Mouse (Mus musculus): ENCODE results near the gene Enpp4. TPM values are rescaled to one million over a fixed set of nuclear protein-coding genes. Genes with fewer than 3 reads are reported as not detected.

The Enpp4 gene
- 0.22 and 0.73 TPM in 2 replicates for polyA plus RNA-seq (2012; ENCODE audit: insufficient read depth, low replicate concordance)

- H3K4me3 ChIP-seq (replicated peaks): peak within 1 kb of the TSS; percentile 98
- H3K27me3 ChIP-seq (replicated peaks): no peaks in the 10 kb centered on the region
- H3K9me3 ChIP-seq: no peaks in the 10 kb centered on the region
- TF ChIP-seq FLI1 (IDR thresholded peaks at IDR 0.05; ENCODE audit: low read length): no peak
- no peak for TF ChIP-seq GATA1 (IDR thresholded peaks at IDR 0.05; ENCODE audit: borderline replicate concordance, low read length)
- peaks cover 19% of the 10 kb centered on the region for H3K36me3 ChIP-seq (replicated peaks; ENCODE audit: low read length)
- peaks cover 63% of the 10 kb centered on the region for H3K4me1 ChIP-seq
Measured at GRCm38 (mm10) chr17:44105287-44106138, at the start of gene Enpp4. TSS of gene Enpp4 (minus strand) at chr17:44105809.

GRCm38 (mm10) chr17:44155204-44155603, 49.6 kb upstream of the Enpp4 start:
- Histone ChIP-seq H3K9me3 (peaks cover 5% of the 10 kb centered on the region), H3K4me1 (peaks cover 5% of the 10 kb centered on the region; the same call in 1 of the 2 replicates), H3K27me3 (replicated peaks) (peaks cover 4% of the 10 kb centered on the region), H3K36me3 (replicated peaks; ENCODE audit: low read length) (no peaks in the 10 kb centered on the region), H3K4me3 (replicated peaks) (no peak overlapping the region)
- TF ChIP-seq GATA1 (IDR thresholded peaks at IDR 0.05; ENCODE audit: borderline replicate concordance, low read length) (no peak), FLI1 (IDR thresholded peaks at IDR 0.05; ENCODE audit: low read length) (no peak)

GRCm38 (mm10) chr17:44153871-44154270, 48.3 kb upstream of the Enpp4 start:
- no peak for TF ChIP-seq FLI1 (IDR thresholded peaks at IDR 0.05; ENCODE audit: low read length)
- no peak for TF ChIP-seq GATA1 (IDR thresholded peaks at IDR 0.05; ENCODE audit: borderline replicate concordance, low read length)
- Histone ChIP-seq H3K4me3 (replicated peaks) (no peak overlapping the region), H3K36me3 (replicated peaks; ENCODE audit: low read length) (no peaks in the 10 kb centered on the region), H3K27me3 (replicated peaks) (peaks cover 5% of the 10 kb centered on the region), H3K4me1 (0 out of 2 replicates have a peak, but pooled peaks cover 5% of the 10 kb centered on the region), H3K9me3 (no peaks in the 10 kb centered on the region)

DNA sequence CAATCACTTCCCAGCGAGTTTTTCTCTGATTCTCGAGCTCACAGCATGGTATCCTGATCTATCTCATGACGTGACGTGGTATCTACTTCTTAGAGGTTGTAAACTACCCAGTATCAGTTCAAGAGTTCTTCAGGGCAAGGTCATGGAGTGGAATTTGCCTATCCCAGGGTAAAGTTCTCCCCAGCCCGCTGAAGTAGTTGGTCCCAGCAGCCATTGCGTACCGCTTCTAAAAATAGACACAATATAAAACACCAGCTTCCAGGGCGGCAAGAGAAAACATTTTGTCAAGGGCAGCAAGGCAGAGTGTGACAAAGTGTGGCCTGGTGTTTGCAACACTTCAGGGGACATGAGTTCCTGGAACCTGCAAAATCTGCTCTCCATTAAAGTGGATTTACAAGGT, 46.3 kb upstream of the Enpp4 start:
- H3K9me3 ChIP-seq: no peaks in the 10 kb centered on the region
- no peak for TF ChIP-seq FLI1 (IDR thresholded peaks at IDR 0.05; ENCODE audit: low read length)
- TF ChIP-seq GATA1 (IDR thresholded peaks at IDR 0.05; ENCODE audit: borderline replicate concordance, low read length): no peak
- H3K4me3 ChIP-seq (replicated peaks): no peak overlapping the region
- H3K27me3 ChIP-seq (replicated peaks): peaks cover 5% of the 10 kb centered on the region
- no peaks in the 10 kb centered on the region for H3K4me1 ChIP-seq
- H3K36me3 ChIP-seq (replicated peaks; ENCODE audit: low read length): no peaks in the 10 kb centered on the region

DNA sequence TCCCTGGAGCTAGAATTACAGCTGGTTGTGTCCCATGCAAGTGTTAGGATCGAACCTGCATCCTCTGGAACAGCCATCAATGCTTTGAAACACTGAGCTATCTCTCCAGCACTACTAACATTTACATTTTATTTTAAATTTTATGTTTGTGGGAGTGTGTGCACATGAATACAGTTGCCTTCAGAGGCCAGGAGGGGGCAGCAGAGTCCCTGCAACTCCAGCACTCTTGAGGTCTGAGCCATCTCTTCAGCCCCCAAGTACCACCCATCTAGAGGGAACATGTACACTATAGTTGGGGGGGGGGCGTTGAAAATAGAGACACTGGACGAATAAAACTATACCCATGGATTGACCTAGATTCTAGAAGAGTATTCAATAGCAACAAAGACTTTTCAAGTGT, 45.5 kb upstream of the Enpp4 start:
- TF ChIP-seq FLI1 (IDR thresholded peaks at IDR 0.05; ENCODE audit: low read length): no peak
- TF ChIP-seq GATA1 (IDR thresholded peaks at IDR 0.05; ENCODE audit: borderline replicate concordance, low read length): no peak
- Histone ChIP-seq H3K4me1 (no peaks in the 10 kb centered on the region), H3K36me3 (replicated peaks; ENCODE audit: low read length) (no peaks in the 10 kb centered on the region), H3K27me3 (replicated peaks) (peaks cover 5% of the 10 kb centered on the region), H3K4me3 (replicated peaks) (no peak overlapping the region), H3K9me3 (no peaks in the 10 kb centered on the region)

GRCm38 (mm10) chr17:44148109-44148846, 42.7 kb upstream of the Enpp4 start:
- TF ChIP-seq FLI1 (IDR thresholded peaks at IDR 0.05; ENCODE audit: low read length): no peak
- no peak for TF ChIP-seq GATA1 (IDR thresholded peaks at IDR 0.05; ENCODE audit: borderline replicate concordance, low read length)
- Histone ChIP-seq H3K9me3 (no peaks in the 10 kb centered on the region), H3K36me3 (replicated peaks; ENCODE audit: low read length) (no peaks in the 10 kb centered on the region), H3K4me3 (replicated peaks) (no peak overlapping the region), H3K27me3 (replicated peaks) (peaks cover 3% of the 10 kb centered on the region), H3K4me1 (no peaks in the 10 kb centered on the region)

DNA sequence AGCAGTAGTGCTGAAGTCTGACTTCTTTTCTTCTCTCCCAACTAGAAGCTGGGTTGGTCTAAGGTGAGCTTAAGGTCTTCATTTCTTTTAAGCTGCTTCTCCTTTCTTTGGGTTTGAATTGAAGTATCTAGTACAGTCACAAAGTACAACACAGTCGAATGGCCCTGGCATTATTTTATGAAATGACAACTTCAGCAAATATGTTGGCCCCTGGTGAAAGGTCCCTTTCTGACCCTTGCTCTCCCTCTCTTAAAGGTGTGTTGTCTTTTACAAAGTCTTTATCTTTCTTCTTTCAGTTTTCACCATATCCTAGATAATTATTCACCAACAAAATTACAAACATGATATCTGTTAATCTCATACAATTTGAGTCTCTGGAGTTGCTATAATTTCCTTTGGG, 40.2 kb upstream of the Enpp4 start:
- Histone ChIP-seq H3K4me3 (replicated peaks) (no peak overlapping the region), H3K9me3 (no peaks in the 10 kb centered on the region), H3K27me3 (replicated peaks) (peaks cover 1% of the 10 kb centered on the region), H3K4me1 (no peaks in the 10 kb centered on the region), H3K36me3 (replicated peaks; ENCODE audit: low read length) (no peaks in the 10 kb centered on the region)
- TF ChIP-seq FLI1 (IDR thresholded peaks at IDR 0.05; ENCODE audit: low read length): no peak
- TF ChIP-seq GATA1 (IDR thresholded peaks at IDR 0.05; ENCODE audit: borderline replicate concordance, low read length): no peak

- peaks cover 30% of the 10 kb centered on the region for H3K27me3 ChIP-seq (replicated peaks)
- H3K4me1 ChIP-seq: peaks cover 6% of the 10 kb centered on the region; the same call in 1 of the 2 replicates
- TF ChIP-seq FLI1 (IDR thresholded peaks at IDR 0.05; ENCODE audit: low read length) (no peak), GATA1 (IDR thresholded peaks at IDR 0.05; ENCODE audit: borderline replicate concordance, low read length) (no peak)
- no peaks in the 10 kb centered on the region for H3K36me3 ChIP-seq (replicated peaks; ENCODE audit: low read length)
- H3K9me3 ChIP-seq: no peaks in the 10 kb centered on the region
- H3K4me3 ChIP-seq (replicated peaks): no peak overlapping the region
Measured at GRCm38 (mm10) chr17:44136863-44137640, 31.4 kb upstream of the Enpp4 start.

- Histone ChIP-seq H3K4me1 (peaks cover 10% of the 10 kb centered on the region; the same call in 1 of the 2 replicates), H3K9me3 (no peaks in the 10 kb centered on the region), H3K36me3 (replicated peaks; ENCODE audit: low read length) (no peaks in the 10 kb centered on the region), H3K27me3 (replicated peaks) (peaks cover 34% of the 10 kb centered on the region), H3K4me3 (replicated peaks) (peak overlapping the region; percentile 82)
- TF ChIP-seq FLI1 (IDR thresholded peaks at IDR 0.05; ENCODE audit: low read length): no peak
- TF ChIP-seq GATA1 (IDR thresholded peaks at IDR 0.05; ENCODE audit: borderline replicate concordance, low read length): no peak
Measured at GRCm38 (mm10) chr17:44136018-44136417, 30.4 kb upstream of the Enpp4 start.

Measured in megakaryocyte, embryonic 14.5 days (primary cell).